Mouse (Mus musculus) stomach, postnatal 0 days (tissue): ENCODE results near the gene Glrx5.

Experiments used
- CTCF ChIP-seq: IDR thresholded peaks from 2 replicates; pipeline ENCODE4 v1.5.1; 2016; ENCODE audit warnings: antibody characterized with exemption, low read depth, mild to moderate bottlenecking, moderate library complexity
- EP300 ChIP-seq: optimal IDR thresholded peaks from 2 replicates; pipeline ENCODE3; 2016; ENCODE audit warnings: antibody characterized with exemption

DNA sequence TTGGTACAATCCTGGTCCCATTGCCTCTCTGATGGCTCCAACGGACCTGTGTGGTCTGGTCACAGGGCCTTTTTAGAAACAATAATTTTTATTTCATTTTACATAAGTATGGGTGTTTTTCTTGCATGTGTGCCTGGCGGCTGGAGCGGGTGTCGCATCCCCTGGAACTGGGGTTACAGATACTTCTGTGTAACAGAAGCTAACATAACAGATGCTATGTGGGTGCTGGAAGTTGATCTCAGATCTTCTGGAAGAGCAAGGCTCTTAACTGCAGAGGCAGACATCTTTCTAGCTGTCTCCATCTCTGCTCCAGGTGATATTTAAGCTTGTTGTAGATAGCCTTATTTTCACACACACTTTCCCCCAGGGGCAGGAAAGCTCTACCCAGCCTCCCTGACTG lies 31.7 kb downstream of the Glrx5 start:
- TF ChIP-seq EP300 (no peak), CTCF (no peak)
